Mouse (Mus musculus) C2C12 (cell line): Measurements from ENCODE around the gene Zfp941. TPM values are rescaled to one million over a fixed set of nuclear protein-coding genes. Genes with fewer than 3 reads are reported as not detected.

Experiments used
- H3K27me3 ChIP-seq: one replicate; pipeline ENCODE4 v1.6.1; 2011; ENCODE audit not compliant: control insufficient read depth, insufficient read depth, insufficient read length
- H3K36me3 ChIP-seq: one replicate; pipeline ENCODE4 v1.6.1; 2011; ENCODE audit not compliant: control insufficient read depth, insufficient read depth
- H3K4me3 ChIP-seq: one replicate; pipeline ENCODE4 v1.5.1; 2011; ENCODE audit warnings: mild to moderate bottlenecking, control low read depth; ENCODE audit not compliant: poor library complexity, insufficient read depth, severe bottlenecking
- H3K79me2 ChIP-seq: one replicate; pipeline ENCODE4 v1.6.1; 2011; ENCODE audit not compliant: control insufficient read depth, insufficient read depth
- H3K79me3 ChIP-seq: one replicate; pipeline ENCODE4 v1.6.1; 2011; ENCODE audit warnings: low read depth, control low read depth
- H3ac ChIP-seq: one replicate; pipeline ENCODE3; 2011; ENCODE audit warnings: low read depth; ENCODE audit not compliant: control insufficient read depth, insufficient read length
- CEBPB ChIP-seq: IDR thresholded peaks from one replicate; pipeline ENCODE4 v1.6.1; 2011; ENCODE audit warnings: low read depth, mild to moderate bottlenecking, control low read depth, moderate library complexity
- CTCF ChIP-seq: IDR thresholded peaks from one replicate; pipeline ENCODE4 v1.5.1; 2011; ENCODE audit not compliant: control insufficient read depth, insufficient read depth, insufficient read length
- FOSL1 ChIP-seq: IDR thresholded peaks from one replicate; pipeline ENCODE4 v1.8.0; 2011; ENCODE audit warnings: mild to moderate bottlenecking, low read length; ENCODE audit not compliant: poor library complexity, insufficient read depth, severe bottlenecking
- MAX ChIP-seq: IDR thresholded peaks from one replicate; pipeline ENCODE4 v1.6.1; 2011; ENCODE audit warnings: mild to moderate bottlenecking, control low read depth
- MYOD1 ChIP-seq: IDR thresholded peaks from one replicate; pipeline ENCODE4 v1.6.1; 2011; ENCODE audit warnings: low read depth; ENCODE audit not compliant: control insufficient read depth, insufficient read length
- MYOG ChIP-seq: IDR thresholded peaks from one replicate; pipeline ENCODE4 v1.6.1; 2011; ENCODE audit not compliant: control insufficient read depth, insufficient read length; ENCODE audit errors: extremely low read depth
- USF1 ChIP-seq: IDR thresholded peaks from one replicate; pipeline ENCODE4 v1.6.1; 2011; ENCODE audit warnings: low read depth, mild to moderate bottlenecking, control low read depth, moderate library complexity
- polyA plus RNA-seq: library from polyadenylated mRNA; unstranded; fragments of >200 nt; fragmentation: generic; extraction: Trizol; gene quantifications from one replicate; pipeline ENCODE4 v1.2.1, GENCODE M21; 2012; ENCODE audit warnings: missing spikeins

Gene Zfp941
- polyA plus RNA-seq, 1 experiment = 0.18 TPM

- H3ac ChIP-seq = no peak overlapping the region
- no peaks in the 10 kb centered on the region for H3K79me3 ChIP-seq
- H3K27me3 ChIP-seq = no peaks in the 10 kb centered on the region
- TF ChIP-seq MYOD1 (no peak), MYOG (no peak), MAX (no peak)
- no peak overlapping the region for H3K4me3 ChIP-seq
- no peaks in the 10 kb centered on the region for H3K79me2 ChIP-seq
- no peaks in the 10 kb centered on the region for H3K36me3 ChIP-seq
These were observed 13.7 kb upstream of the Zfp941 start for GRCm38 (mm10) chr7:140835758-140836087.

GRCm38 (mm10) chr7:140834968-140835757, 13.2 kb upstream of the Zfp941 start, which contains the start of gene Urah:
Gene Urah (plus strand): TSS chr7:140835018.
- Histone ChIP-seq H3ac (no peak within 1 kb of the TSS), H3K79me2 (no peaks in the 10 kb centered on the region), H3K36me3 (no peaks in the 10 kb centered on the region), H3K4me3 (no peak within 1 kb of the TSS), H3K79me3 (no peaks in the 10 kb centered on the region), H3K27me3 (no peaks in the 10 kb centered on the region)
- TF ChIP-seq MYOD1 = no peak
- TF ChIP-seq CTCF = no peak
- no peak for TF ChIP-seq USF1
- no peak for TF ChIP-seq MYOG
- no peak for TF ChIP-seq CEBPB
- no peak for TF ChIP-seq MAX
- no peak for TF ChIP-seq FOSL1

GRCm38 (mm10) chr7:140833341-140833740, 11.4 kb upstream of the Zfp941 start:
- Histone ChIP-seq H3K36me3 (no peaks in the 10 kb centered on the region), H3K27me3 (no peaks in the 10 kb centered on the region), H3K79me3 (no peaks in the 10 kb centered on the region), H3K4me3 (no peak overlapping the region), H3ac (no peak overlapping the region), H3K79me2 (no peaks in the 10 kb centered on the region)
- no peak for TF ChIP-seq MYOG
- TF ChIP-seq MAX = no peak
- TF ChIP-seq CTCF = no peak
- TF ChIP-seq USF1 = no peak
- no peak for TF ChIP-seq FOSL1
- no peak for TF ChIP-seq CEBPB

GRCm38 (mm10) chr7:140831447-140831846, 9.5 kb upstream of the Zfp941 start:
- TF ChIP-seq MYOD1 = no peak
- TF ChIP-seq MYOG = no peak
- TF ChIP-seq CEBPB = no peak
- TF ChIP-seq FOSL1 = no peak
- no peak for TF ChIP-seq USF1
- no peak for TF ChIP-seq CTCF
- TF ChIP-seq MAX = no peak
- H3K79me3 ChIP-seq = no peaks in the 10 kb centered on the region
- no peak overlapping the region for H3ac ChIP-seq
- no peak overlapping the region for H3K4me3 ChIP-seq
- H3K79me2 ChIP-seq = no peaks in the 10 kb centered on the region
- no peaks in the 10 kb centered on the region for H3K36me3 ChIP-seq
- H3K27me3 ChIP-seq = no peaks in the 10 kb centered on the region

GRCm38 (mm10) chr7:140828171-140828881, 6.3 kb upstream of the Zfp941 start:
- no peak for TF ChIP-seq FOSL1
- TF ChIP-seq MYOD1 = no peak
- no peak for TF ChIP-seq MAX
- no peak for TF ChIP-seq CEBPB
- TF ChIP-seq USF1 = no peak
- TF ChIP-seq MYOG = no peak
- TF ChIP-seq CTCF = no peak
- no peak overlapping the region for H3K4me3 ChIP-seq
- H3K27me3 ChIP-seq = no peaks in the 10 kb centered on the region
- H3ac ChIP-seq = no peak overlapping the region
- H3K79me3 ChIP-seq = no peaks in the 10 kb centered on the region
- no peaks in the 10 kb centered on the region for H3K79me2 ChIP-seq
- no peaks in the 10 kb centered on the region for H3K36me3 ChIP-seq

GRCm38 (mm10) chr7:140822731-140823130, 753 bp upstream of the Zfp941 start:
- Histone ChIP-seq H3K79me3 (no peaks in the 10 kb centered on the region), H3ac (no peak overlapping the region), H3K79me2 (no peaks in the 10 kb centered on the region), H3K36me3 (no peaks in the 10 kb centered on the region), H3K27me3 (no peaks in the 10 kb centered on the region), H3K4me3 (no peak overlapping the region)
- no peak for TF ChIP-seq MAX
- TF ChIP-seq CEBPB = no peak
- no peak for TF ChIP-seq CTCF
- no peak for TF ChIP-seq MYOG
- no peak for TF ChIP-seq USF1
- no peak for TF ChIP-seq FOSL1
